Mouse (Mus musculus): ENCODE results near the gene As3mt. TPM values are rescaled to one million over a fixed set of nuclear protein-coding genes. Genes with fewer than 3 reads are reported as not detected.
"Not testable (repeated sequence)": the region's sequence is repeated elsewhere in the genome, so short reads cannot be mapped to it uniquely, and the experiment has no call there.

Gene As3mt
- polyA plus RNA-seq, 1 experiment from 2014 or later, result 42.5 TPM

GRCm38 (mm10) chr19:46776391-46776790, 69.1 kb downstream of the As3mt start:
- H3K27ac ChIP-seq (replicated peaks; ENCODE audit: low read depth, low read length), result no peak overlapping the region
- 63% methylated on average over 5 of the region's 5 CpGs for whole genome bisulfite sequencing
- no peak for ATAC-seq (ENCODE audit: low FRiP score, low TSS enrichment)
- H3K4me3 ChIP-seq (replicated peaks; ENCODE audit: low read depth, low read length), result no peak overlapping the region
- DNase-seq, result no peak
- no peaks in the 10 kb centered on the region for H3K9me3 ChIP-seq (ENCODE audit: control insufficient read depth, low read length)
- H3K4me2 ChIP-seq (ENCODE audit: low read length), result no peak overlapping the region
- H3K36me3 ChIP-seq (ENCODE audit: control insufficient read depth, insufficient read depth, low read length), result no peaks in the 10 kb centered on the region
- H3K27me3 ChIP-seq (ENCODE audit: control insufficient read depth, insufficient read depth, low read length), result no peaks in the 10 kb centered on the region
- no peaks in the 10 kb centered on the region for H3K4me1 ChIP-seq (ENCODE audit: control insufficient read depth, insufficient read depth, low read length)
- no peak overlapping the region for H3K9ac ChIP-seq (replicated peaks; ENCODE audit: low read length)

GRCm38 (mm10) chr19:46776850-46777249, 69.6 kb downstream of the As3mt start:
- no peak overlapping the region for H3K9ac ChIP-seq (replicated peaks; ENCODE audit: low read length)
- H3K4me3 ChIP-seq (replicated peaks; ENCODE audit: low read depth, low read length), result no peak overlapping the region
- WGBS, result 88% methylated on average over 3 of the region's 3 CpGs
- ATAC-seq (ENCODE audit: low FRiP score, low TSS enrichment) (no peak), DNase-seq (no peak)
- H3K27me3 ChIP-seq (ENCODE audit: control insufficient read depth, insufficient read depth, low read length), result no peaks in the 10 kb centered on the region
- H3K4me2 ChIP-seq (ENCODE audit: low read length), result no peak overlapping the region
- H3K27ac ChIP-seq (replicated peaks; ENCODE audit: low read depth, low read length), result no peak overlapping the region
- no peaks in the 10 kb centered on the region for H3K4me1 ChIP-seq (ENCODE audit: control insufficient read depth, insufficient read depth, low read length)
- H3K9me3 ChIP-seq (ENCODE audit: control insufficient read depth, low read length), result no peaks in the 10 kb centered on the region
- H3K36me3 ChIP-seq (ENCODE audit: control insufficient read depth, insufficient read depth, low read length), result no peaks in the 10 kb centered on the region

- no peak overlapping the region for H3K4me2 ChIP-seq (ENCODE audit: low read length)
- 71% methylated on average over 12 of the region's 12 CpGs for WGBS
Observed at GRCm38 (mm10) chr19:46777928-46778680, 70.8 kb downstream of the As3mt start.

GRCm38 (mm10) chr19:46779130-46779529, 71.9 kb downstream of the As3mt start:
- not testable (repeated sequence) for H3K27ac ChIP-seq (replicated peaks; ENCODE audit: low read depth, low read length); DNase-seq; ATAC-seq (ENCODE audit: low FRiP score, low TSS enrichment); H3K9me3 ChIP-seq (ENCODE audit: control insufficient read depth, low read length); H3K4me1 ChIP-seq (ENCODE audit: control insufficient read depth, insufficient read depth, low read length); H3K27me3 ChIP-seq (ENCODE audit: control insufficient read depth, insufficient read depth, low read length); H3K4me3 ChIP-seq (replicated peaks; ENCODE audit: low read depth, low read length); H3K4me2 ChIP-seq (ENCODE audit: low read length); H3K9ac ChIP-seq (replicated peaks; ENCODE audit: low read length); H3K36me3 ChIP-seq (ENCODE audit: control insufficient read depth, insufficient read depth, low read length)
- WGBS, result 100% methylated on average over 1 of the region's 1 CpGs

More at GRCm38 (mm10) chr19:46777928-46778680, 70.8 kb downstream of the As3mt start:
- no peak overlapping the region for H3K9ac ChIP-seq (replicated peaks; ENCODE audit: low read length)
- H3K4me1 ChIP-seq (ENCODE audit: control insufficient read depth, insufficient read depth, low read length), result no peaks in the 10 kb centered on the region
- no peak overlapping the region for H3K4me3 ChIP-seq (replicated peaks; ENCODE audit: low read depth, low read length)
- H3K27ac ChIP-seq (replicated peaks; ENCODE audit: low read depth, low read length), result no peak overlapping the region
- no peaks in the 10 kb centered on the region for H3K9me3 ChIP-seq (ENCODE audit: control insufficient read depth, low read length)
- no peak for ATAC-seq (ENCODE audit: low FRiP score, low TSS enrichment)
- no peak for DNase-seq
- no peaks in the 10 kb centered on the region for H3K27me3 ChIP-seq (ENCODE audit: control insufficient read depth, insufficient read depth, low read length)
- no peaks in the 10 kb centered on the region for H3K36me3 ChIP-seq (ENCODE audit: control insufficient read depth, insufficient read depth, low read length)

- H3K9ac ChIP-seq (replicated peaks; ENCODE audit: low read length), result no peak overlapping the region
- no peak overlapping the region for H3K27ac ChIP-seq (replicated peaks; ENCODE audit: low read depth, low read length)
- no peak for ATAC-seq (ENCODE audit: low FRiP score, low TSS enrichment)
- no peak for DNase-seq
- no peaks in the 10 kb centered on the region for H3K9me3 ChIP-seq (ENCODE audit: control insufficient read depth, low read length)
- peaks cover 13% of the 10 kb centered on the region for H3K4me1 ChIP-seq (ENCODE audit: control insufficient read depth, insufficient read depth, low read length)
- no peak overlapping the region for H3K4me2 ChIP-seq (ENCODE audit: low read length)
- H3K4me3 ChIP-seq (replicated peaks; ENCODE audit: low read depth, low read length), result no peak overlapping the region
- WGBS, result 74% methylated on average over 5 of the region's 5 CpGs
- H3K27me3 ChIP-seq (ENCODE audit: control insufficient read depth, insufficient read depth, low read length), result no peaks in the 10 kb centered on the region
- no peaks in the 10 kb centered on the region for H3K36me3 ChIP-seq (ENCODE audit: control insufficient read depth, insufficient read depth, low read length)
Observed at GRCm38 (mm10) chr19:46784038-46784437, 76.8 kb downstream of the As3mt start.

GRCm38 (mm10) chr19:46784502-46784901, 77.2 kb downstream of the As3mt start:
- H3K4me2 ChIP-seq (ENCODE audit: low read length), result no peak overlapping the region
- H3K9ac ChIP-seq (replicated peaks; ENCODE audit: low read length), result no peak overlapping the region
- 89% methylated on average over 6 of the region's 6 CpGs for WGBS
- no peak overlapping the region for H3K4me3 ChIP-seq (replicated peaks; ENCODE audit: low read depth, low read length)
- no peaks in the 10 kb centered on the region for H3K36me3 ChIP-seq (ENCODE audit: control insufficient read depth, insufficient read depth, low read length)
- peaks cover 13% of the 10 kb centered on the region for H3K4me1 ChIP-seq (ENCODE audit: control insufficient read depth, insufficient read depth, low read length)
- H3K27ac ChIP-seq (replicated peaks; ENCODE audit: low read depth, low read length), result no peak overlapping the region
- H3K27me3 ChIP-seq (ENCODE audit: control insufficient read depth, insufficient read depth, low read length), result no peaks in the 10 kb centered on the region
- H3K9me3 ChIP-seq (ENCODE audit: control insufficient read depth, low read length), result no peaks in the 10 kb centered on the region
- ATAC-seq (ENCODE audit: low FRiP score, low TSS enrichment), result no peak
- DNase-seq, result no peak

GRCm38 (mm10) chr19:46785633-46786032, 78.4 kb downstream of the As3mt start:
- no peak overlapping the region for H3K4me3 ChIP-seq (replicated peaks; ENCODE audit: low read depth, low read length)
- no peaks in the 10 kb centered on the region for H3K36me3 ChIP-seq (ENCODE audit: control insufficient read depth, insufficient read depth, low read length)
- H3K27me3 ChIP-seq (ENCODE audit: control insufficient read depth, insufficient read depth, low read length), result no peaks in the 10 kb centered on the region
- WGBS, result 76% methylated on average over 4 of the region's 4 CpGs
- peaks cover 13% of the 10 kb centered on the region for H3K4me1 ChIP-seq (ENCODE audit: control insufficient read depth, insufficient read depth, low read length)
- H3K9me3 ChIP-seq (ENCODE audit: control insufficient read depth, low read length), result no peaks in the 10 kb centered on the region
- no peak overlapping the region for H3K27ac ChIP-seq (replicated peaks; ENCODE audit: low read depth, low read length)
- no peak overlapping the region for H3K9ac ChIP-seq (replicated peaks; ENCODE audit: low read length)
- no peak overlapping the region for H3K4me2 ChIP-seq (ENCODE audit: low read length)
- ATAC-seq (ENCODE audit: low FRiP score, low TSS enrichment) (no peak), DNase-seq (no peak)

GRCm38 (mm10) chr19:46789782-46790181, 82.5 kb downstream of the As3mt start:
- ATAC-seq (ENCODE audit: low FRiP score, low TSS enrichment) (no peak), DNase-seq (no peak)
- no peaks in the 10 kb centered on the region for H3K27me3 ChIP-seq (ENCODE audit: control insufficient read depth, insufficient read depth, low read length)
- H3K9ac ChIP-seq (replicated peaks; ENCODE audit: low read length), result no peak overlapping the region
- H3K9me3 ChIP-seq (ENCODE audit: control insufficient read depth, low read length), result no peaks in the 10 kb centered on the region
- no peak overlapping the region for H3K4me2 ChIP-seq (ENCODE audit: low read length)
- H3K27ac ChIP-seq (replicated peaks; ENCODE audit: low read depth, low read length), result no peak overlapping the region
- peaks cover 7% of the 10 kb centered on the region for H3K4me1 ChIP-seq (ENCODE audit: control insufficient read depth, insufficient read depth, low read length)
- WGBS, result 100% methylated on average over 1 of the region's 1 CpGs
- no peak overlapping the region for H3K4me3 ChIP-seq (replicated peaks; ENCODE audit: low read depth, low read length)
- H3K36me3 ChIP-seq (ENCODE audit: control insufficient read depth, insufficient read depth, low read length), result no peaks in the 10 kb centered on the region

Data from midbrain, embryonic 14.5 days (tissue).